In the genomic region with DNA sequence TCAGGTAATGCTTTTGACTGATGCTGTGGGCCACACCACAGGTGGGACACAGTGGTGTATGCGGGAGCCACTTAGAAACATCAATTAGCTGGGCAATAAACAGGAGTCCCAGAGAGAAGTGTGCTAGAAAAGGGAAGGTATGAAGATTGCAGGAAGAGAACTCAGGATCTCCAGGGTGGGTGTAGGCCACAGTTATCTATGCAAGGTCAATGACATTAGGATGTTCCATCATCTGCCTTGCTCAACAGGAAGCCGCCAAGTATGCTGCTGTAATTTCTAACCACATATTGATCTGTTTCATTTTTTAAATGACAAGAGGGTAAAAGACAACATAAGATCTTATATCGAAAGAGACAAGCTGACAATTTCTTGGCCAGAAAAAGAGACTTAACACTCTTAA, we compare ENCODE assay signal across 23 mouse cellular contexts.
"Had no signal": no experiment of that assay in that cellular context is flagged by ENCODE, and none has a peak within 500 bp of the region (broad histone marks: within the 10 kb centered on the region; RNA-seq: fewer than 3 reads in every experiment).

No protein-coding gene starts in this region.

- H3K4me1 ChIP-seq: heart, embryonic 12.5 days; intestine, embryonic 15.5 days; limb, embryonic 15.5 days; liver, embryonic 12.5 days had no signal

- H3K4me2 ChIP-seq: heart, embryonic 12.5 days; hindbrain, embryonic 12.5 days; hindbrain, embryonic 14.5 days; intestine, embryonic 15.5 days; limb, embryonic 13.5 days; limb, embryonic 15.5 days; liver, embryonic 12.5 days had no signal

- H3K9ac ChIP-seq: heart, embryonic 12.5 days; hindbrain, embryonic 12.5 days; hindbrain, embryonic 14.5 days; intestine, embryonic 15.5 days; limb, embryonic 13.5 days; limb, embryonic 15.5 days; liver, embryonic 12.5 days; liver, embryonic 14.5 days had no signal

- H3K9me3 ChIP-seq: hindbrain, embryonic 12.5 days; intestine, embryonic 15.5 days; limb, embryonic 13.5 days; limb, embryonic 15.5 days had no signal

- H3K27ac ChIP-seq: hindbrain, embryonic 10.5 days; hindbrain, embryonic 12.5 days; hindbrain, embryonic 14.5 days; intestine, embryonic 15.5 days; left cerebral cortex, adult 2 months; limb, embryonic 13.5 days; limb, embryonic 15.5 days; liver, embryonic 12.5 days; liver, embryonic 14.5 days had no signal

- H3K4me3 ChIP-seq: heart, embryonic 12.5 days; hindbrain, embryonic 10.5 days; hindbrain, embryonic 12.5 days; intestine, embryonic 15.5 days; left cerebral cortex, adult 2 months; limb, embryonic 13.5 days; limb, embryonic 15.5 days; liver, embryonic 12.5 days had no signal

- DNase-seq: gastrocnemius, postnatal 14 days; gastrocnemius, postnatal 36 days; heart, adult 18-20 months; heart, postnatal 10 days; heart, postnatal 4 days; kidney, adult 18-20 months; kidney, adult 8-10 months; kidney, postnatal 10 days; kidney, postnatal 25 days; kidney, postnatal 4 days had no signal

- H3K36me3 ChIP-seq: heart, embryonic 12.5 days; hindbrain, embryonic 10.5 days; hindbrain, embryonic 12.5 days; intestine, embryonic 15.5 days; limb, embryonic 13.5 days; limb, embryonic 15.5 days; liver, embryonic 12.5 days had no signal

- H3K27me3 ChIP-seq: hindbrain, embryonic 12.5 days; intestine, embryonic 15.5 days; limb, embryonic 13.5 days; limb, embryonic 15.5 days; liver, embryonic 12.5 days had no signal

- ATAC-seq: hindbrain, embryonic 16.5 days; inflammation-experienced regulatory T-cells, adult 6 months; intestine, embryonic 15.5 days; intestine, postnatal 0 days; liver, embryonic 12.5 days had no signal
